Mouse (Mus musculus) cortical plate, adult 2 months (tissue): ENCODE data around the gene G430095P16Rik. TPM values are rescaled to one million over a fixed set of nuclear protein-coding genes. Genes with fewer than 3 reads are reported as not detected.

Source experiments
- H3K27ac ChIP-seq: fragments of 200-500 bp; 2 replicates; pipeline ENCODE4 v1.5.1; 2012; ENCODE audit warnings: low read length, control low read depth, inconsistent platforms; ENCODE audit not compliant: insufficient read depth
- H3K4me1 ChIP-seq: fragments of 200-500 bp; 2 replicates; pipeline ENCODE4 v1.6.1; 2011; ENCODE audit warnings: low read length; ENCODE audit not compliant: control insufficient read depth, insufficient read depth
- H3K4me3 ChIP-seq: fragments of 200-500 bp; 2 replicates; pipeline ENCODE4 v1.5.1; 2011; ENCODE audit warnings: mild to moderate bottlenecking, low read length, control low read depth; ENCODE audit not compliant: insufficient read depth
- CTCF ChIP-seq: fragments of 200-500 bp; IDR thresholded peaks from 2 replicates; pipeline ENCODE4 v1.5.1; 2011; ENCODE audit warnings: mild to moderate bottlenecking, control low read depth, low read length; ENCODE audit not compliant: insufficient read depth; ENCODE audit errors: extremely low read depth
- POLR2A ChIP-seq: fragments of 200-500 bp; IDR thresholded peaks from 2 replicates; pipeline ENCODE4 v1.6.1; 2011; ENCODE audit warnings: mild to moderate bottlenecking, low read length, control low read depth; ENCODE audit not compliant: insufficient read depth; ENCODE audit errors: extremely low read depth
- polyA plus RNA-seq: library from polyadenylated mRNA; depleted of rRNA; stranded (reverse); fragments of >200 nt; gene quantifications from 2 replicates; pipeline ENCODE4 v1.2.3, GENCODE M21; 2012

The G430095P16Rik gene
- polyA plus RNA-seq, 1 experiment: 0.42 TPM

GRCm38 (mm10) chr8:84758308-84758707 lies 35.5 kb downstream of the G430095P16Rik start:
- H3K4me1 ChIP-seq: peaks cover 19% of the 10 kb centered on the region
- no peak for TF ChIP-seq POLR2A
- H3K27ac ChIP-seq: peak overlapping the region; percentile 12; the same call in 1 of the 2 replicates
- H3K4me3 ChIP-seq: no peak overlapping the region

- H3K4me3 ChIP-seq: no peak overlapping the region
- H3K27ac ChIP-seq: no peak overlapping the region
- peaks cover 21% of the 10 kb centered on the region for H3K4me1 ChIP-seq
- TF ChIP-seq CTCF (0 out of 2 replicates have a peak, but pooled peaks have one; percentile 29), POLR2A (no peak)
These were observed 36.3 kb downstream of the G430095P16Rik start for GRCm38 (mm10) chr8:84759126-84759525.

- TF ChIP-seq CTCF: no peak
- no peak for TF ChIP-seq POLR2A
- no peak overlapping the region for H3K4me3 ChIP-seq
- peaks cover 22% of the 10 kb centered on the region for H3K4me1 ChIP-seq
- no peak overlapping the region for H3K27ac ChIP-seq
These were observed 36.9 kb downstream of the G430095P16Rik start for GRCm38 (mm10) chr8:84759718-84760117.

GRCm38 (mm10) chr8:84760405-84760805 lies 37.6 kb downstream of the G430095P16Rik start:
- no peak for TF ChIP-seq CTCF
- H3K4me1 ChIP-seq: peaks cover 25% of the 10 kb centered on the region
- H3K4me3 ChIP-seq: no peak overlapping the region
- peak overlapping the region; percentile 85 for H3K27ac ChIP-seq

GRCm38 (mm10) chr8:84760901-84761300 lies 38.1 kb downstream of the G430095P16Rik start:
- peak overlapping the region; percentile 85 for H3K27ac ChIP-seq
- no peak overlapping the region for H3K4me3 ChIP-seq
- peaks cover 25% of the 10 kb centered on the region for H3K4me1 ChIP-seq
- TF ChIP-seq POLR2A (no peak), CTCF (no peak)

- TF ChIP-seq POLR2A: no peak
- no peak for TF ChIP-seq CTCF
- Histone ChIP-seq H3K4me3 (no peak overlapping the region; the same call in 1 of the 2 replicates), H3K4me1 (peaks cover 30% of the 10 kb centered on the region), H3K27ac (peak overlapping the region; percentile 62; the same call in 1 of the 2 replicates)
These were observed 41.3 kb downstream of the G430095P16Rik start for GRCm38 (mm10) chr8:84764100-84764499.

GRCm38 (mm10) chr8:84764870-84765495 lies 42.2 kb downstream of the G430095P16Rik start:
- H3K27ac ChIP-seq: peak overlapping the region; percentile 96
- peak overlapping the region; percentile 6; the same call in 1 of the 2 replicates for H3K4me3 ChIP-seq
- no peak for TF ChIP-seq CTCF
- no peak for TF ChIP-seq POLR2A
- peaks cover 26% of the 10 kb centered on the region for H3K4me1 ChIP-seq

- peak overlapping the region; percentile 6 for H3K4me3 ChIP-seq
- peak overlapping the region; percentile 96 for H3K27ac ChIP-seq
- TF ChIP-seq POLR2A (no peak), CTCF (no peak)
- peaks cover 22% of the 10 kb centered on the region for H3K4me1 ChIP-seq
These were observed 42.8 kb downstream of the G430095P16Rik start for GRCm38 (mm10) chr8:84765629-84766028.

- peaks cover 20% of the 10 kb centered on the region for H3K4me1 ChIP-seq
- TF ChIP-seq POLR2A (no peak), CTCF (no peak)
- no peak overlapping the region; the same call in 1 of the 2 replicates for H3K4me3 ChIP-seq
- H3K27ac ChIP-seq: peak overlapping the region; percentile 96
These were observed 43.6 kb downstream of the G430095P16Rik start for GRCm38 (mm10) chr8:84766422-84766821.

GRCm38 (mm10) chr8:84767221-84767620 lies 44.4 kb downstream of the G430095P16Rik start:
- peak overlapping the region; percentile 30; the same call in 1 of the 2 replicates for H3K4me3 ChIP-seq
- H3K4me1 ChIP-seq: peaks cover 19% of the 10 kb centered on the region
- H3K27ac ChIP-seq: peak overlapping the region; percentile 96
- TF ChIP-seq CTCF (no peak), POLR2A (peak; percentile 27; the same call in 1 of the 2 replicates)
